Mouse (Mus musculus) gastrocnemius, postnatal 10 days (tissue): Measurements from ENCODE around the gene Foxred1. TPM values are rescaled to one million over a fixed set of nuclear protein-coding genes. Genes with fewer than 3 reads are reported as not detected.
A peak's percentile ranks its signal among the peaks of the same experiment; 100 is the strongest.

Source experiments
- DNase-seq: peaks from one replicate; pipeline ENCODE4 v3.0.0; 2021; ENCODE audit warnings: mixed read lengths
- total RNA-seq, 2 experiments: library from RNA; stranded (reverse); gene quantifications; 2 replicates each; pipeline ENCODE4 v1.2.3; 2021

Gene Foxred1
- total RNA-seq, 2 experiments from 2014 or later, result 34.8 to 41.1 TPM

DNA sequence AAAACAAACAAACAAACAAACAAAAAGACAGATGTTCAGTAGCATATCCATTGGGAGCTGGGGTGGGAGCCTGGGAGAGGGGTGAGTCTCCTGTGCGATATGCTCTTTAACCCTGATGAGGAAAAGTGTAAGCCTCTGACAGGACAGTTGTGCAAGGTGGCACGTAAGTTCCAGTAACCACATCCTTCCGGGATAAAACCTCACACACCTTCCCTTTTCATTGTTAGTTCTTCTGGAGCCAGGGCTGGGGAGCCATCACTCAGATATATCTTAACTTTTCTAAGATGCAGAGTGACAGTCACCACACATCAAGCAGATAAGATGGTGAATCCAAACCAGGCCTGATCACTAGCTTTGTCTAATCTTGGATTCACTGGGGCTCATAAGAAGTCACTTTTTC is 16.8 kb downstream of the Foxred1 start:
- DNase-seq, result no peak

DNA sequence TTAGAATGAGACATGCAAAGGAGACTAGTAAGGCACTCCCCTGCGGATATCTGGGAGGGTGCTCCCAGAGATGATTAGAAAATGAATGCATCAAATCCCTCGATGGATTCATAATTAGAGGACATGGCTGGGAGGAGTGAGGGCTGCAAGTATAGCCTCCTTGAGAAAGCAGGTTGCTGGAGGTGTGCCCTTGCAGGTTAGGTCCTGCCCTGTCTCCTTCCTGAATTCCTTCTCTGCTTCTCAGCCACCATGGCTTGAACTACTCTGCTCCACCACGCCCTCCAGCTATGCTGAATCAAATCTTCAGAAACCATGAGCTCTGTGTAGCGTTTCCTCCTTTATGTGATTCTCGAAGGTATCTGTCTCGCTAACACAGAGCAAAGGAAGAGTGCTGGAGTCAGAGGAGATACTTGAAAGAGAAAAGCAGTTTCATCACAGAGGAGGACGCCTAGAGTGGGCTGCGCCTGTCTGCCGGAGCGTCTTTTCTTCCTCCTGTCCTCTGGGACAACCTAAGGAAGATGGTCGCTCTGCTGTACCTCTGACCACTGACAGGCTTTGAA is 17.8 kb downstream of the Foxred1 start:
- no peak for DNase-seq

DNA sequence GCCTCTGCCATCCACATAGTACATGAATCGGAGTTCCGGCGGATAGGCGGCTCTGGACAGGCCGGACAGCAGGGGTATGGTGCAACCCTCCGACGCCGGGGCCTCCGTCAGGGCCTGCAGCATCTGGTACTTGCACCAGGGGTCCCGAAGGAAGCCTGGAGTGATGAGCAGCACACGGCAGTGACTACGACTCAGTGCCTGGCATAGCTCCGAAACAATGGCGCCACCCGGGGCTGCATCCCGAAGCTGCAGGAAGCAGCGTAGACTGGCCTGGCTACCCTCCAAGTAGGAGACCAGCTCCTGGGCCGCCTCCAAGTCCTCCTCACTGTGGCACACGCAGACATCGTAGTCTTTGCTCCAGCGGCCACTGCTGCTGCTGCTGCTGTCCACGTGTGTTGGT is 22.2 kb downstream of the Foxred1 start:
- peak; percentile 29 for DNase-seq

DNA sequence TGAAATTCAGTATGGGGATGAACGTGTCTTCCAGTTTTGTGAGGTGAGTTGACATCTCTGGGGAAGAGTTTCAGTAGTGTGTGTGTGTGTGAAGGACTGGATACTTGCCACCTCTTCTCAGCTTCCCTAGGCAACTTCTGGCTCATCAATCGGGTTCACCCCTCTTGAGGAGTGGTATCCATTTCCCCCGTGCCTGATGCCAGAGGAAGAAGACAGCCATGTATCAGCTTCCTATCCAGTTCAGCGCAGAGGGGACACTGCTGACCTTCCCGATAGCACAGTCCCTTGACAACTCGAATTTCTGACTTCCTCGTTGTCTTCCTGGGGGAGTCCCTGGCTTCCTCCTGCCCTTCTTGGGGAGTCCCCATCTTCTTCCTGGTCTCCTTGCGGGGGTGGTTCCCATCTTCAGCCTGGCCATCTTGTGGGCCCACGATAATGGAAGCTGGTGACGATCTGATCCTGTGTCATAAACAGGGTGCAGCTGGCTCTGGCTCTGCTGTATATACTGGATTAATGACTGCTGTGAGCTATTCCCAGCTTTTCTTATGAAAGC is 23.4 kb downstream of the Foxred1 start:
- no peak for DNase-seq

GRCm38 (mm10) chr9:35186430-35186829 is 24.4 kb downstream of the Foxred1 start:
- no peak for DNase-seq

DNA sequence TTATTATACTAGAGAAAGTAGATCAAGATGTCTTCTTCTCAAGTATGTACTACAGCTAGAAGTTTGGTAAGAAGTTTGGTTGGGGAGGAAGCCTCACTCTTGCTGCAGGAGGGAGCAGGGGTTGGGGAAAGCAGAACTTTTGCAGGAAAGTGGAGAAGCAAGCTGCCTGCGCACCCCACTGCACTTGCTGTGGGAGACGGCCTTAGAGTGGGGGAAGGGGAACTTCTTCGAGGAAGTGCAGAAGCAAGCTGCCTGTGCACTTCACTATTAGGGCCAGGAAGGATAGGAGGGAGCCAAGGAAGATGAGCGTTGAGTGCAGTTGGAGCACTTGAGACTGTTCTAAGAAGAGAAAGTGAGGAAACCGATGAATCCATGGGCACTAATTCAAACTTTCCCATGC is 27.5 kb downstream of the Foxred1 start:
- no peak for DNase-seq

- no peak for DNase-seq
These were observed 28.0 kb downstream of the Foxred1 start for GRCm38 (mm10) chr9:35182832-35183231.

DNA sequence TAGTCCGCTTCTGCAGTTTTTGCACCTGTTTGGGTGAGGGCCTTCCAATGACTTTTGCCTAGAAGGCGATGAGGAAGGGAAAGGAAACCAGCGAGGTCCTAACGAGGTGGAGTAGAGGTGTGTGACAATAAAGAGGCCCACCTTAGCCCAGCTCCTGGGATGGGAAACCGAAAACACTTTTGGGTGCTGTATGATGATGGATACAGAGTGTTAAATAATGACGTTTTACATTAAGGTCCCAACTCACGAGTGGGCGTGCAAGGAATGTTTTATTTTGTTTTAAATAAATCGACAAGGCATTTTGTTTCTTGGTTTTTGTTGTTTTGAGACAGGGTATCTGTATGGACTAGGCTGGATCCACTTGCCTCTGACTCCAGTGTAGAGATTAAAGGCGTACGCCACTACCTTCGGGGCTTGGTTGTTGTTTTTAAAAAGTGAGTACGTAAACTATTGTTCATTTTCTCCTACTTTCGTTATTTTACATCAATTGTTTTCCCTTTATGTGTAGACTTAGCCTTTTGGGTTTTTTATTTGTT is 34.7 kb downstream of the Foxred1 start:
- DNase-seq, result no peak

- peak; percentile 89 for DNase-seq
These were observed 35.4 kb downstream of the Foxred1 start, which contains the start of gene Dcps for GRCm38 (mm10) chr9:35175251-35176123. Gene Dcps, minus strand, starts transcription at chr9:35176061.

DNA sequence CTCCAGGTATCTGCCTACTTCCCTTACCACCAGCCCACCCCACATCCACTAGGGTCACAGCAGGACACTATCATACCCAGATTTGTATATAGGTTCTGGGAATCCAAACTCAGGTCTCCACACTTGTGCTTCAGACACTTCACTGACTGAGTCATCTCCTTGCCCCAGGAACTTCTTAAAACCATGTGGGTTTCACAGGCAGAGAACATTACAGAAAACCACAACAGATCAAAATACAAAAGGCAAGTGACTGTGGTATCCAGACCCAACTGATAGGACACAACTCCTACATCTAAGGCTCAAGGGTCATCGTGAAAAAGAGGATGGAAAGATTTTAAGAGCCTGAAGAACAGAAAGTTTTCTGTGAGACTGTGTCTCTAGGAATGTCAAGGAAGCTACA is 37.5 kb downstream of the Foxred1 start:
- DNase-seq, result no peak

DNA sequence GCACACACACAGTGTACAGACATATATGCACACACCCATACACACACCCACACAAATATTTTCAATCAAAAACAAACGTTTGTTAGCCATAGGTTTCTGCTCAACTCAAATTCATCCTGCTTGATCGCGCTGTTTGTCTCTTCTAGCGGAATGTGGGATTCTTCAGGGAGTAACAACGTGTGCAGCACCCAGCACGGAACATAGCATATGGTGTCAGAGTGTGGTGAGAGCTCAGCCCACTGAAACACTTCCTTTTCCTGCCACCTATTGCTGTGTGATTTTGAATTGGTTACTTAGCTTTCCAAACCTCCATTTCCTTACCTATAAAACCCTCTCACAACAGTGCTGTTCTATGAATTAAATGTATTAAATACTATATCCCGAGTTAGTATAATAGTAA is 40.8 kb downstream of the Foxred1 start:
- DNase-seq, result no peak

DNA sequence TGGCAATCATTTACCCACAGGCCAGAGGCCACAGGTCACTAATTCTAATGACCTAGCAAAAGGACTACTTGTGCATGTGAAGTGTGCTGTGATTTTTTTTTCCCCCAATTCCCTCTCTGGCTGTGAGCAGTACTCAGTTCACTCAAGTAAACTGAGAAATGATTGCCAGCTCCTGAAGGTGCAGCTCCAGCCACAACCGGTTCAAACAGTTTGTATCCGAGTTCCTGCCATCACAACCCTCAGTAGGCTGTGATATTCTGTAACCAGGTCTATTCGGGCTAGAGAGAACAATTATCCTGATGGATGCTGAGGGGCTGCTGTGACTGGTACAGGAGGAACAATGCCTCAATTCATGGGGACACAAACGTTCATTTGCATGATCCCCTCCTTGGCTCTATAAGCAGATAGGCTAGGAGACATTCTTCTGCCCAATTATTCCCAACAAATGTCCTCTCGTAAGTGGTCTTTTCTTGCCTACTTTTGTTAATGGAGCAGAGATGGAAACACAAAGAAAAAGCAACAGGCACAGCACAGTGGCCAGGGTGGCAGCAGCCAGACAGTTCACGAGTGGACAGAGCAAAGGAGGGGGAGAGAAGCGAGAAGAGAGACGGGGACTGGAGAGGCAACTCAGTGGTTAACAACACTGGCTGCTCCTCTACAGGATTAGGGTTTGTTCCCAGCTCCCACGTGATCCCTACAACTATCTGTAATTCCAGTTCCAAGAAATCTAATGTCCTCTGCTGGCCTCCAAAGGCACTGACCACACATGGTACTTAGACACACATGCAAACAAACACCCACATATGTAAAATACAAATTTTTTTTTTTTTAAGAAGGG is 43.8 kb downstream of the Foxred1 start:
- no peak for DNase-seq

- no peak for DNase-seq
These were observed 44.6 kb downstream of the Foxred1 start for GRCm38 (mm10) chr9:35166144-35166797.

DNA sequence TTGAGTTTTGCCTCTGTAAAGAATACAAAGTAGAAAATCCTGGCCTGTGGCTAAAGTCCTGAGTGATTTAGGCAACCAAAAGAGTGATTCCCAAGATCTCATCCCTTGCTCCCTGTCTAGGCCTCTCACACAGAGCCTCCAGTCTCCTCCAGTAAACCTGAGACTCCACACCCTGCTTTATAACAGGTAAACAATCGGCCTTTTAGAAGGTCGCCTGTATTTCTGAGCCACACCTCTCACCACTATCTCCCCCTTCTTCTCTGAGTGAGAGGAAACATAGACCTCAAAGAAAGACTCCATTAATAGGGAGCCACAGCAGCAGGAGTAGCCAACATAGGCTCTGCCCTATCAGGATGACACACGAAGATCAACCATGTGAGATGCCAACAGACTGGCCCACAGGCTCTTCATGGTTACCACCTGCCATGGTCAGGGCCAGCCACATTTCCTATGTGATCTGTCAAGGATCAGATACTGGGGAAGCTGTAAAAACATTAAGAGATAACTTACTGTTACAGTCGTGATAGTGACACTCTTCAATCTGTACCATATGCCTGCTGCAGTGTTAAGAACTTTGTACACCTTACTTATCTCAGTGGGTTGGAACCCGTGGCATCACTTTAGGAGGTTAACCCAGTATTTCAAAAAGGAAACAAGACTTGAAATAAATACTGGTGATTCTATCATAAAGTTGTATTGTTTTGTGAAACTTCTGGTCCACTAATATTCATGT is 46.5 kb downstream of the Foxred1 start:
- DNase-seq, result no peak

- DNase-seq, result peak; percentile 67
These were observed 47.7 kb downstream of the Foxred1 start for GRCm38 (mm10) chr9:35163011-35163690.

GRCm38 (mm10) chr9:35161721-35162120 is 49.1 kb downstream of the Foxred1 start:
- no peak for DNase-seq

- DNase-seq, result no peak
These were observed 50.2 kb downstream of the Foxred1 start for GRCm38 (mm10) chr9:35160662-35161061.

GRCm38 (mm10) chr9:35158477-35158876 is 52.4 kb downstream of the Foxred1 start:
- DNase-seq, result no peak

DNA sequence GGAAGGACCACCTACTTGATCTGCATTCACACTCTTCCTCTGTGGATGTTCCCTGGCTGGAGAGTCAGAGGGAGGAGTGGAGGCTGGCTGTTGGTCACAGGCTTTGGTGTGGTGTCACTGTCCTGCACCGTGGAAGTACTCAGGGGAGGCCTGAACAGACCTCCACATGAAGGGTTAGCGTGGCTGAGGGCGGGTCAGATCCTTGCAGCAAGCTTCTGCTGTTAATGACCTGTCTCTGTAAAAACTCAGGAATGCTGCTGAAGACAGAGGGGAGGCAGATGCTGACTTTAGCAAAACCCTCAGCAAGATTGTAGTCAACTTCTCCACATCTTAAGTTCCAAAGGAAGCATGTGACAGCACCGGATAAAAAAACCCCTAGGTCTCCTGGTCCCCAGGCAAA is 54.0 kb downstream of the Foxred1 start:
- DNase-seq, result no peak

DNA sequence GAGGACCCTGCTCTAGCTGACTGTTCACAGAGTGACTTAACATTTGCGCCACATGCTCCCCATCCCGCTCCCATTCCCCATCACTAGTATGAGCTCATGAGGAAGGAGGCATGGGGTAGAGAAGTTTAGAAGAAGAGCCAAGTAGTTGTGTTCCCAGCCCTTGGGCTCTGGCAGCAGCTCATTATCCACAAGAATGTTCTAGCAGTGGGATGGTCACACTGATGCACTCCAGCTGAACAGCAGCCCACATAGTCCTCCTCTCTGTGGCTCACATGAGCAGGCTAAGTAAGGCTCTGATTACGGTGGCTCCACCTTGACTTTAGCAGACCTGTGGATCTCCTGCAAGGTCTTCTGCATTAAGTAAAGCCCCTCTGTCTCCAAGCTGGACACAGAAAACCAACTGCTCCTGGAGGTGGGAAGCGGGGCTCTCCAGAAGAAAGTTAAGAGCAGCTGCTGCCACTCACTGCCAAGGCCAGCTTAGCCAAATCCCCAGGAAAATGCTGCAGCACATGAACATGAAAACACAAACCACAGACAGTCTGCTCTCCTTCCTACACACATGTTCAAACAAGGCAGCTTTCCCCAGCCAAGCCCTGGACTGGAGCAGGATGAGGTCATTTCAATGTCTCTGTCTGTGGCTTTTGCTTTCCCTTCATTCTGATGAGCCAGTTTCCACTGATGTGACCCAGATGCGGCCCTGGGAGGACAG is 54.7 kb downstream of the Foxred1 start:
- DNase-seq, result peak; percentile 35
